Mouse (Mus musculus): ENCODE measurements around the gene Uckl1.

Gene Uckl1

DNA sequence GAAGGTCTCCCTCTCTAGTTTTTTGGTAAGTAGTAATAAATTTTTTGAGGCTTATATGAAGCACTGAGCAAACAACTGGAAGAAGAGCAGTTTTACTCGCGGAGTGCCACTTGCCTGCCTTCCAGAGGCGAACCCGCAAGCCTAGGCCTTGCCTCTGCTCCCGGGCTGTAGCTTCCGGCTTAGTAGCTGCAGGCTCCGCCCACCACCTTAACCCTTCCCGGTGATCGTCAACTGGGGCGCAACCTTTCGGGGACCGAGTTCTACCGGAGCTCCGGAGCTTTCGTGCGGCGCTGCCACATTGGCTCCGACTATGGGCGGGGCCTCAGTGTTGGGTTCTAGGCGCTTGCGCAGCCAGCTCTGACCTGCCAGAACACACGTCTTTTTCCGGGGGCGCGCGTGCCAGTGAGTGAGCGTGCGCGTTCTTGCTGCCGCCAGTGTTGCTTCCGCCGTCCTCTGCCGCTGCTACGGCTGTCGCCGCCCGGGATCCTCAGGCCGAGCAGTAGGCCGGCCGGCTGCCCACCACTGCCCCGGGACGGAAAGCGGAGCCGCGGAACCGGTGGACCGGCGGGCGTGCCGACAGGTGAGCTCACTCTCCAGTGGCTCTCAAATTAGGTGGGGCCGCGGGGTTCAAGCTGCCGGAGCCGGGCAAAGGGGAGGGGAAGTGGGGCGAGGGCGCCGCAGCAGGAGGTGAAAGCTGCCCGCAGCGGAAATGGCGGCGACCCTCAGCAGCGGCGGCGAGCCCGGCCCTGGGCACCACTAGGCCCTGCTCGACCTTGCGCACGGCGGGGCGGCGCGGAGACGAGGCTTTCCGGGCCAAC is 64.4 kb downstream of the Uckl1 start, which contains the start of gene Dnajc5:
Dnajc5 (plus strand) TSS at position 368 of the 818 bp plus-strand sequence.
- DNase-seq (ENCODE audit: low read depth, low spot score), result peak; percentile 95

GRCm38 (mm10) chr2:181519201-181519600 is 65.5 kb downstream of the Uckl1 start:
- DNase-seq (ENCODE audit: low read depth, low spot score), result no peak
